8 mouse cellular contexts compared by ENCODE assay signal in genomic region chr17:36042610-36043169, GRCm38 (mm10). TPM values are rescaled to one million over a fixed set of nuclear protein-coding genes. Genes with fewer than 3 reads are reported as not detected.
A peak's percentile ranks its signal among the peaks of the same experiment; 100 is the strongest.
DNase-seq lines count a peak whose midpoint lies in the region; ATAC-seq and TF ChIP-seq lines count a peak whose summit lies in the region.
"Not testable (repeated sequence)": the region's sequence is repeated elsewhere in the genome, so short reads cannot be mapped to it uniquely, and the experiment has no call there.

Gene H2-T22, minus strand, starts transcription at chr17:36042747.
Gene Gm6034, plus strand, starts transcription at chr17:36042961.

- H3K4me2 ChIP-seq in heart, embryonic 16.5 days (ENCODE audit: low read depth, low read length): peak within 1 kb of the TSS; percentile 80
- H3K4me2 ChIP-seq in liver, embryonic 12.5 days: peak within 1 kb of the TSS; percentile 83
- peak within 1 kb of the TSS; percentile 79 for H3K4me2 ChIP-seq in myocyte (ENCODE audit: low read depth)
- peak within 1 kb of the TSS; percentile 77 for H3K4me2 ChIP-seq in stomach, embryonic 16.5 days (ENCODE audit: low read depth, low read length)

- not testable (repeated sequence) for H3K27me3 ChIP-seq in heart, embryonic 16.5 days (ENCODE audit: control insufficient read depth, insufficient read depth, low read length); liver, embryonic 12.5 days (replicated peaks); myocyte (ENCODE audit: control insufficient read depth, insufficient read depth, insufficient read length); stomach, embryonic 16.5 days (ENCODE audit: control insufficient read depth, insufficient read depth, low read length)

- peak; percentile 50 for DNase-seq in fat pad, adult 2 months (ENCODE audit: extremely low read depth, low read depth, low spot score)
- DNase-seq in kidney, postnatal 14 days: peak; percentile 90

- peak; percentile 39 for TF ChIP-seq POLR2A in myocyte (IDR thresholded peaks at IDR 0.05; ENCODE audit: insufficient read length, low read depth)

- H3K9me3 ChIP-seq in heart, embryonic 16.5 days (replicated peaks; ENCODE audit: control insufficient read depth, low read length); liver, embryonic 12.5 days (replicated peaks); stomach, embryonic 16.5 days (replicated peaks; ENCODE audit: control insufficient read depth, low read length): not testable (repeated sequence)

- H3ac ChIP-seq in myocyte (ENCODE audit: control insufficient read depth, insufficient read length): not testable (repeated sequence)

- H3K79me2 ChIP-seq in myocyte (ENCODE audit: control insufficient read depth, insufficient read depth): not testable (repeated sequence)

- WGBS in heart, embryonic 16.5 days: under 1% methylated on average over 12 of the region's 12 CpGs
- WGBS in liver, embryonic 12.5 days (ENCODE audit: insufficient replicate concordance): 3% methylated on average over 12 of the region's 12 CpGs
- WGBS in stomach, embryonic 16.5 days: under 1% methylated on average over 12 of the region's 12 CpGs

- H3K9ac ChIP-seq in heart, embryonic 16.5 days (ENCODE audit: low read length): peak within 1 kb of the TSS; percentile 70
- H3K9ac ChIP-seq in liver, embryonic 12.5 days: peak within 1 kb of the TSS; percentile 73
- H3K9ac ChIP-seq in stomach, embryonic 16.5 days (ENCODE audit: low read length): peak within 1 kb of the TSS; percentile 71

- peak within 1 kb of the TSS; percentile 89 for H3K27ac ChIP-seq in brown adipose tissue, adult 24 weeks (replicated peaks; ENCODE audit: low read depth, low read length)
- H3K27ac ChIP-seq in heart, embryonic 16.5 days (ENCODE audit: low read length): peak within 1 kb of the TSS; percentile 48; the same call in 1 of the 2 replicates
- H3K27ac ChIP-seq in liver, embryonic 12.5 days: not testable (repeated sequence)
- peak within 1 kb of the TSS; percentile 60 for H3K27ac ChIP-seq in stomach, embryonic 16.5 days (ENCODE audit: low read length)

- ATAC-seq in CD4-positive, CD25-positive, alpha-beta regulatory T cell, adult 4 months: peak; percentile 97
- ATAC-seq in heart, embryonic 16.5 days (replicated peaks; ENCODE audit: extremely low read depth, insufficient read depth, low FRiP score): peak; percentile 95
- ATAC-seq in liver, embryonic 12.5 days: peak; percentile 93
- ATAC-seq in stomach, embryonic 16.5 days (ENCODE audit: insufficient read depth, low FRiP score): peak; percentile 97

- H3K4me1 ChIP-seq in brown adipose tissue, adult 24 weeks (ENCODE audit: control insufficient read depth, insufficient read depth, insufficient read length, low read length); heart, embryonic 16.5 days (ENCODE audit: control insufficient read depth, insufficient read depth, low read length); stomach, embryonic 16.5 days (ENCODE audit: control insufficient read depth, insufficient read depth, low read length): not testable (repeated sequence)
- peaks cover 21% of the 10 kb centered on the region for H3K4me1 ChIP-seq in liver, embryonic 12.5 days

- peak within 1 kb of the TSS; percentile 68 for H3K4me3 ChIP-seq in brown adipose tissue, adult 24 weeks (ENCODE audit: insufficient read depth, low read depth, low read length)
- peak within 1 kb of the TSS; percentile 60 for H3K4me3 ChIP-seq in heart, embryonic 16.5 days (ENCODE audit: low read length)
- peak within 1 kb of the TSS; percentile 64 for H3K4me3 ChIP-seq in liver, embryonic 12.5 days
- peak within 1 kb of the TSS; percentile 24 for H3K4me3 ChIP-seq in myocyte
- peak within 1 kb of the TSS; percentile 51 for H3K4me3 ChIP-seq in stomach, embryonic 16.5 days (replicated peaks; ENCODE audit: low read length)

- H3K36me3 ChIP-seq in heart, embryonic 16.5 days (ENCODE audit: control insufficient read depth, insufficient read depth); liver, embryonic 12.5 days; myocyte (ENCODE audit: control insufficient read depth, insufficient read depth); stomach, embryonic 16.5 days (ENCODE audit: control insufficient read depth, insufficient read depth, low read length): not testable (repeated sequence)

RNA-seq across cellular contexts. Expression of gene H2-T22, which starts in this region (rescaled TPM):
- polyA plus RNA-seq in CD4-positive, CD25-positive, alpha-beta regulatory T cell, adult 4 months (2017; shearing (Covaris generic)): 100 to 1,000 TPM; 407 to 526 TPM
- polyA plus RNA-seq in brown adipose tissue, adult 24 weeks (2012; ENCODE audit: insufficient read depth, insufficient read length, missing spikeins): 57.5 and 83.0 TPM in 2 replicates
- 10.1 and 12.6 TPM in 2 replicates for polyA plus RNA-seq in heart, embryonic 16.5 days (2015; fragmentation: Nextera tagmentation; extraction: Ambion mirVana)
- polyA plus RNA-seq in liver, embryonic 12.5 days (2016; fragmentation: Nextera tagmentation; extraction: Ambion mirVana): 7.5 and 8.4 TPM in 2 replicates
- 22.1 TPM for polyA plus RNA-seq in myocyte (2012; fragmentation: generic; extraction: Trizol)
- 19.9 and 23.5 TPM in 2 replicates for polyA plus RNA-seq in stomach, embryonic 16.5 days (2015; fragmentation: Nextera tagmentation; extraction: Ambion mirVana)

RNA-seq across cellular contexts. Expression of gene Gm6034, which starts in this region (rescaled TPM):
- polyA plus RNA-seq in CD4-positive, CD25-positive, alpha-beta regulatory T cell, adult 4 months (2017; shearing (Covaris generic)): under 1 TPM in 1 of 2 experiments, not detected in 1; 0.66 TPM
- not detected in 2 replicates for polyA plus RNA-seq in brown adipose tissue, adult 24 weeks (2012; ENCODE audit: insufficient read depth, insufficient read length, missing spikeins)
- polyA plus RNA-seq in heart, embryonic 16.5 days (2015; fragmentation: Nextera tagmentation; extraction: Ambion mirVana): not detected in 2 replicates
- polyA plus RNA-seq in liver, embryonic 12.5 days (2016; fragmentation: Nextera tagmentation; extraction: Ambion mirVana): not detected in 2 replicates
- polyA plus RNA-seq in myocyte (2012; fragmentation: generic; extraction: Trizol): not detected
- polyA plus RNA-seq in stomach, embryonic 16.5 days (2015; fragmentation: Nextera tagmentation; extraction: Ambion mirVana): 0.15 TPM in 1 of 2 replicates, not detected in the other
